Mouse (Mus musculus): ENCODE data around the gene Pinlyp. TPM values are rescaled to one million over a fixed set of nuclear protein-coding genes. Genes with fewer than 3 reads are reported as not detected.

The Pinlyp gene
- polyA plus RNA-seq, 1 experiment from 2014 or later, result not detected

DNA sequence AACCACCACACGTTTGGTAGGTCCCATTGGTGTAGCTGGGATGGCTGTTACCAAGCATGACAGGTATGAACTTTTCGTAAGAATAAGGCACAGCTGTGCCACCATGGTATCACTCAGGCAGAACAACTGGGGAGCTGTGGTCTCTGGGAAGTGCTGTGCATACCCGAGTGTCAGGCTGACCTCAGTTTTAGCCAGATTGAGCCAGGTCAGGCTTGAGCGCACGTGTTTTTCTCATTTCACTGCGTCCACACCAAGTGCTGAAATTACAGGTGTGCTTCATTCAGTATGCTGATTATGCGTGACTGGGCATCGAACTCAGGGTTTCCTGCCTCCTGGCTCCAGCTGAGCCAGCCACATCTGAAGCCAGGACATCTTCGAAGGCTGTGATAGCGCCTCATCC, 9.9 kb upstream of the Pinlyp start:
- Histone ChIP-seq H3K27ac (no peak overlapping the region), H3K27me3 (replicated peaks) (no peaks in the 10 kb centered on the region), H3K4me2 (replicated peaks) (no peak overlapping the region), H3K4me3 (no peak overlapping the region), H3K4me1 (no peaks in the 10 kb centered on the region), H3K9ac (no peak overlapping the region), H3K9me3 (no peaks in the 10 kb centered on the region), H3K36me3 (peaks cover 62% of the 10 kb centered on the region)
- ATAC-seq (ENCODE audit: low FRiP score, low read depth), result no peak
- 94% methylated on average over 10 of the region's 10 CpGs for WGBS

- no peak overlapping the region for H3K4me3 ChIP-seq
- H3K4me1 ChIP-seq, result peaks cover 10% of the 10 kb centered on the region
- H3K27me3 ChIP-seq (replicated peaks), result no peaks in the 10 kb centered on the region
- H3K27ac ChIP-seq, result no peak overlapping the region
- 86% methylated on average over 12 of the region's 12 CpGs for WGBS
- no peak overlapping the region for H3K4me2 ChIP-seq (replicated peaks)
- no peak for ATAC-seq (ENCODE audit: low FRiP score, low read depth)
- H3K36me3 ChIP-seq, result peaks cover 50% of the 10 kb centered on the region
- H3K9ac ChIP-seq, result no peak overlapping the region
- no peaks in the 10 kb centered on the region for H3K9me3 ChIP-seq
These were observed 6.3 kb upstream of the Pinlyp start for GRCm38 (mm10) chr7:24551985-24552759.

DNA sequence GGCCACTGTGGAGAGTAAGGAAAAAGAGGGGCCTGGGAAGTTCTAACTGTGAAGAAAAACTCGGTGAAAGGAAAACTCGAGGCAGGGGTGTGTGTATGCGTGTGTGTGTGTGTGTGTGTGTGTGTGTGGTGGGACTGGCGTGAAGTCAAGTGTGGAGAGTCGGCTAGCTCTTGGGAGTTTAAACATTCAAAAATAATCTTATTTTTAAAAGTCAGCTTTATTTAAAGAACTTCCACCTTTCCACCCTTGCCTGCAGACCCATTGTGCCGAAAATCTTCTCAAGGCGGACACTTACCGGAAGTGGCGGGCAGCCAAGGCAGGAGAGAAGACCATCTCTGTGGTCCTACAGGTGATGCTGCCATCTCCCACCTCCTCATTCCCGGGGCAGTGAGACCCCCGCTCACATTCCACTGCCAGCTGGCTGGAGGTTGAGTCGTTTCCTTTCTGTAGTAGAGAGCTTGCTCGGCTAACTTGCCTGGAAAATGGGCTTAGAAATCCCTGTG, 1.7 kb upstream of the Pinlyp start:
- no peak overlapping the region for H3K27ac ChIP-seq

GRCm38 (mm10) chr7:24546634-24547389, 894 bp upstream of the Pinlyp start:
- Histone ChIP-seq H3K9me3 (no peaks in the 10 kb centered on the region), H3K27me3 (replicated peaks) (no peaks in the 10 kb centered on the region), H3K36me3 (peaks cover 16% of the 10 kb centered on the region), H3K4me3 (peak overlapping the region; percentile 76), H3K9ac (peak overlapping the region; percentile 74), H3K4me2 (replicated peaks) (peak overlapping the region; percentile 81), H3K4me1 (peaks cover 17% of the 10 kb centered on the region), H3K27ac (no peak overlapping the region)
- peak; percentile 96 for ATAC-seq (ENCODE audit: low FRiP score, low read depth)
- WGBS, result under 1% methylated on average over 57 of the region's 57 CpGs

More for the DNA sequence above, 1.7 kb upstream of the Pinlyp start:
- H3K4me2 ChIP-seq (replicated peaks), result peak overlapping the region; percentile 81
- peak overlapping the region; percentile 74 for H3K9ac ChIP-seq
- WGBS, result 34% methylated on average over 13 of the region's 13 CpGs
- ATAC-seq (ENCODE audit: low FRiP score, low read depth), result peak; percentile 23
- peak overlapping the region; percentile 76 for H3K4me3 ChIP-seq
- H3K27me3 ChIP-seq (replicated peaks), result no peaks in the 10 kb centered on the region
- no peaks in the 10 kb centered on the region for H3K9me3 ChIP-seq
- H3K4me1 ChIP-seq, result peaks cover 17% of the 10 kb centered on the region
- H3K36me3 ChIP-seq, result peaks cover 24% of the 10 kb centered on the region

DNA sequence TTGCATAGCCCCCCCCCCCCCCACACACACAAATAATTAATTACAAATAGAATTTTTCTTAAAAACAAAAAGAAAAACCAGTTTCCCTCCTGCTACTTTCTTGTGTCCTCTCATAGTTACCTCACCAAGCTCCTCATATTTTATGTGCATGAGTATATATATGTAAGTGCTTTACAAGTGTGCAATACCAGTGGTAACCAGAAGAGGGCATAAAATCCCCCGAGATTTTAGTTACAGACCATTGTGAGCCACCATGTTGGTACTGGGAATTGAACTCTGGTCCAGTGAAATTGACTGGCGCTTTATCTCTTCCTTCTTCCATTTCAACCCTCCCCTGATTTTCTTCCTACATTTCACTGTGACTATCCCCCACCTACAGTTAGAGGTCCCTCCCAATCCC, 1.4 kb downstream of the Pinlyp start:
- Histone ChIP-seq H3K9me3 (no peaks in the 10 kb centered on the region), H3K9ac (no peak overlapping the region), H3K4me2 (replicated peaks) (no peak overlapping the region), H3K4me3 (no peak overlapping the region), H3K36me3 (peaks cover 9% of the 10 kb centered on the region), H3K27me3 (replicated peaks) (no peaks in the 10 kb centered on the region), H3K27ac (no peak overlapping the region), H3K4me1 (peaks cover 17% of the 10 kb centered on the region)
- no peak for ATAC-seq (ENCODE audit: low FRiP score, low read depth)
- WGBS, result 89% methylated on average over 2 of the region's 2 CpGs

GRCm38 (mm10) chr7:24539686-24540085, 6.2 kb downstream of the Pinlyp start:
- WGBS, result 95% methylated on average over 4 of the region's 4 CpGs
- no peak for ATAC-seq (ENCODE audit: low FRiP score, low read depth)
- Histone ChIP-seq H3K4me2 (replicated peaks) (no peak overlapping the region), H3K4me1 (peaks cover 7% of the 10 kb centered on the region; the same call in 1 of the 2 replicates), H3K9me3 (no peaks in the 10 kb centered on the region), H3K9ac (no peak overlapping the region), H3K36me3 (peaks cover 18% of the 10 kb centered on the region), H3K27ac (no peak overlapping the region), H3K4me3 (no peak overlapping the region), H3K27me3 (replicated peaks) (no peaks in the 10 kb centered on the region)

GRCm38 (mm10) chr7:24538701-24539100, 7.2 kb downstream of the Pinlyp start:
- 76% methylated on average over 5 of the region's 5 CpGs for WGBS
- Histone ChIP-seq H3K27me3 (replicated peaks) (peaks cover 6% of the 10 kb centered on the region), H3K4me1 (peaks cover 13% of the 10 kb centered on the region), H3K9me3 (no peaks in the 10 kb centered on the region), H3K4me3 (no peak overlapping the region), H3K27ac (no peak overlapping the region), H3K4me2 (replicated peaks) (no peak overlapping the region), H3K36me3 (peaks cover 27% of the 10 kb centered on the region), H3K9ac (no peak overlapping the region)
- ATAC-seq (ENCODE audit: low FRiP score, low read depth), result no peak

- H3K36me3 ChIP-seq, result peaks cover 33% of the 10 kb centered on the region
- WGBS, result 52% methylated on average over 5 of the region's 5 CpGs
- peaks cover 19% of the 10 kb centered on the region for H3K4me1 ChIP-seq
- H3K9me3 ChIP-seq, result no peaks in the 10 kb centered on the region
- H3K4me3 ChIP-seq, result no peak overlapping the region
- no peak for ATAC-seq (ENCODE audit: low FRiP score, low read depth)
- no peak overlapping the region for H3K4me2 ChIP-seq (replicated peaks)
- H3K27ac ChIP-seq, result no peak overlapping the region
- no peak overlapping the region for H3K9ac ChIP-seq
- H3K27me3 ChIP-seq (replicated peaks), result peaks cover 12% of the 10 kb centered on the region
These were observed 7.8 kb downstream of the Pinlyp start for GRCm38 (mm10) chr7:24538154-24538553.

GRCm38 (mm10) chr7:24537591-24537990, 8.3 kb downstream of the Pinlyp start:
- H3K9ac ChIP-seq, result no peak overlapping the region
- ATAC-seq (ENCODE audit: low FRiP score, low read depth), result no peak
- H3K36me3 ChIP-seq, result peaks cover 34% of the 10 kb centered on the region
- H3K4me2 ChIP-seq (replicated peaks), result no peak overlapping the region
- 84% methylated on average over 5 of the region's 5 CpGs for WGBS
- H3K9me3 ChIP-seq, result no peaks in the 10 kb centered on the region
- peaks cover 20% of the 10 kb centered on the region for H3K4me1 ChIP-seq
- H3K27me3 ChIP-seq (replicated peaks), result peaks cover 14% of the 10 kb centered on the region
- no peak overlapping the region for H3K27ac ChIP-seq
- no peak overlapping the region for H3K4me3 ChIP-seq

DNA sequence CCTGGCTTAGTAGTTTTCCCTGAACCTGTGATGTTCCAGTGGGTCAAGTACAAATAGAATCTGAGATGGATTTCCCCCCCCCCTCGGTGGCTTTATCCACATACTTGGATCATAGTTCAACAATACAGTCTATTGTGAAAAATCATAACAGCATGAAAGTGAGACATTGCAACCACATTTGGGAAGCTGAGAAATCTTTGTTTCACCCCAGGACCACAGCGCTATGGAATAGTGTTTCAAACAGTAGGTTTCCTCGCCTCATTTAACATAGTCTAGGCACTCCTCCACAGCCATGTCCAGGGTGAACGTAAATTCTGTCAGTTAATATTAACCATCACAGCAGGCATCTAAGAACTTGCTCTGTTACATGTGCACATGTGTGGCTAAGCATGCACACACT, 8.8 kb downstream of the Pinlyp start:
- Histone ChIP-seq H3K9ac (no peak overlapping the region), H3K4me2 (replicated peaks) (no peak overlapping the region), H3K9me3 (no peaks in the 10 kb centered on the region), H3K4me3 (no peak overlapping the region), H3K27ac (no peak overlapping the region), H3K4me1 (peaks cover 25% of the 10 kb centered on the region), H3K36me3 (peaks cover 34% of the 10 kb centered on the region), H3K27me3 (replicated peaks) (peaks cover 14% of the 10 kb centered on the region)
- ATAC-seq (ENCODE audit: low FRiP score, low read depth), result no peak
- 65% methylated on average over 4 of the region's 4 CpGs for WGBS

DNA sequence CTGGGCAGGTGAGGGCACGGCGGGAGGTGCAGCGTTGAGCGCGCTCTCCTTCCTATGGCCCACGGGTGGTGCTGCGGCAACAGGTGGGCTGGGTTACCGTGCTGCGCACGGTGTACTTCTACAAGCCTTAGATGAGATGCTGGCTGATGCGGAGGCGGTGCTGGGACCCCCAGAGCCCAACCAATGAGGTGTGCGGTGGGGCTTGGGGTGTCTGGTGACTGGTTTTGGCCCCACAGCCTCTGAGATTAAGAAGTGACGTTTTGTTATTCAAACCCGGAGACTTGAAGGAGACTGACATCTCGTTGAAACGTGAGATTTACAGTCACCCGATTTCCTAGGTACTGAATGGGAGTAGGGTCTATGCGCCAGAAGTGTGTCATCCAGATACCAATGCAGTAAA, 11.6 kb downstream of the Pinlyp start:
- no peak overlapping the region; the same call in 1 of the 2 replicates for H3K4me3 ChIP-seq
- peak overlapping the region; percentile 33; the same call in 1 of the 2 replicates for H3K9ac ChIP-seq

GRCm38 (mm10) chr7:24533806-24534205, 12.1 kb downstream of the Pinlyp start:
- Histone ChIP-seq H3K27ac (no peak overlapping the region), H3K9me3 (no peaks in the 10 kb centered on the region), H3K4me2 (replicated peaks) (peak overlapping the region; percentile 46), H3K4me3 (no peak overlapping the region; the same call in 1 of the 2 replicates), H3K27me3 (replicated peaks) (peaks cover 14% of the 10 kb centered on the region), H3K36me3 (peaks cover 34% of the 10 kb centered on the region), H3K4me1 (peaks cover 35% of the 10 kb centered on the region), H3K9ac (peak overlapping the region; percentile 33; the same call in 1 of the 2 replicates)
- WGBS, result 15% methylated on average over 42 of the region's 42 CpGs
- ATAC-seq (ENCODE audit: low FRiP score, low read depth), result no peak

More for the DNA sequence above, 11.6 kb downstream of the Pinlyp start:
- ATAC-seq (ENCODE audit: low FRiP score, low read depth), result no peak
- peak overlapping the region; percentile 46 for H3K4me2 ChIP-seq (replicated peaks)
- no peak overlapping the region for H3K27ac ChIP-seq
- H3K9me3 ChIP-seq, result no peaks in the 10 kb centered on the region
- 24% methylated on average over 19 of the region's 19 CpGs for WGBS
- H3K4me1 ChIP-seq, result peaks cover 33% of the 10 kb centered on the region
- peaks cover 14% of the 10 kb centered on the region for H3K27me3 ChIP-seq (replicated peaks)
- peaks cover 34% of the 10 kb centered on the region for H3K36me3 ChIP-seq
